Mouse (Mus musculus) embryonic fibroblast, embryonic 13.5 days (primary cell): Measurements from ENCODE around the gene Aff4.

Experiments
- CTCF ChIP-seq: IDR thresholded peaks from 2 replicates; pipeline ENCODE4 v1.5.1; 2011; ENCODE audit warnings: mild to moderate bottlenecking, control low read depth, low read length, moderate library complexity, borderline replicate concordance; ENCODE audit not compliant: insufficient read depth
- POLR2A ChIP-seq: IDR thresholded peaks from 2 replicates; pipeline ENCODE4 v1.6.1; 2011; ENCODE audit warnings: low read depth, mild to moderate bottlenecking, control low read depth, low read length, moderate library complexity

GRCm38 (mm10) chr11:53469968-53470695 lies 119.5 kb downstream of the Aff4 start, which contains the start of gene Gm9837:
- no peak; the same call in 1 of the 2 replicates for TF ChIP-seq POLR2A
- peak; percentile 97 for TF ChIP-seq CTCF
